Mouse (Mus musculus) CD4-positive, CD25-positive, alpha-beta regulatory T cell, adult 2 months (primary cell): ENCODE measurements at regions not wholly inside any gene's neighbourhood (a gene's known extent, or its start where the extent isn't known, plus 50 kb on each side); places are given as distances from the start of the nearest gene placed in this dataset.

Source experiments
- DNase-seq: peaks from one replicate; pipeline ENCODE4 v3.0.0-alpha.2; 2012; ENCODE audit warnings: low read depth, low spot score

GRCm38 (mm10) chr19:32881443-32881842 is 124.1 kb downstream of the Pten start:
- DNase-seq, result no peak

DNA sequence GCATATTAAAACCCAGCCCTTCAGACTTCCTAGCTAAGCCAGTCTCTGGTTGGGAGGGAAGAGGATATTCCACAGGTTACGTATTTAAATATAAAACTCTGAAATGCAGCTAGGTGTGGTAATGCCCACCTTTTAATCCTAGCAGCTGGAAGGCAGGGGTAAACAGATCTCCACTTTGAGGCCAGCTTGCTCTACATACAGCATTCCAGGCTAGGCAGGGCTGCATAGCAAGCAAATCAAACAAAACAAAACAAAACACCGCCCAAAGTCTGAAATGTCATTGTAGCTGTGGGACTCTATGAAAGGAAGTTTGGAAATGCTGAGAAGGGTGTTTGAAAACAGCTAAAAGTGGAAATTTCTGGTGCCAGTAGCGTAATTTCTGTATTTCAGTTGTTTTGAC is 127.0 kb downstream of the Pten start:
- DNase-seq, result no peak

GRCm38 (mm10) chr19:32885481-32886131 is 128.3 kb downstream of the Pten start:
- no peak for DNase-seq

GRCm38 (mm10) chr19:32887190-32887589 is 129.9 kb downstream of the Pten start:
- no peak for DNase-seq

- no peak for DNase-seq
Measured at GRCm38 (mm10) chr19:32888616-32889305, 131.5 kb downstream of the Pten start.

DNA sequence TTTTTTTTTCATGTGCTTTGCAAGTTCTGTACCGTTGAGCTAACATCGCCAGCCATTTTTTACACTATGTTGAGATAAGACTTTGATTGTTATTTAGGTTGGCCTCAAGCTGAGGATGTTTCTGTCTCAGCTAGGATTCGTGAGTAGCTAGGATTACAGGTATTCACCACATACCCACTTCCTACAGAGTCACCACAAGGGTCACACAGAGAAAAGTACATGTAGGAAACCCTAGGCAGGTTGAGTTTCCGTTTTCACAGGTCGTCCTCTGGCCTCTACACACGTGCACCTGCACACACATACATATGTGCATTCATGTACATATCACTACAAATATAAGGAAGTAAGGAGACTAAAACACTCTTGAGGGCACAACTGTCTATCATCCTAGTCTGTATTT is 133.5 kb downstream of the Pten start:
- no peak for DNase-seq

GRCm38 (mm10) chr19:32892469-32892868 is 135.2 kb downstream of the Pten start:
- DNase-seq, result no peak

GRCm38 (mm10) chr19:32903454-32904108 is 146.3 kb downstream of the Pten start:
- peak; percentile 7 for DNase-seq

DNA sequence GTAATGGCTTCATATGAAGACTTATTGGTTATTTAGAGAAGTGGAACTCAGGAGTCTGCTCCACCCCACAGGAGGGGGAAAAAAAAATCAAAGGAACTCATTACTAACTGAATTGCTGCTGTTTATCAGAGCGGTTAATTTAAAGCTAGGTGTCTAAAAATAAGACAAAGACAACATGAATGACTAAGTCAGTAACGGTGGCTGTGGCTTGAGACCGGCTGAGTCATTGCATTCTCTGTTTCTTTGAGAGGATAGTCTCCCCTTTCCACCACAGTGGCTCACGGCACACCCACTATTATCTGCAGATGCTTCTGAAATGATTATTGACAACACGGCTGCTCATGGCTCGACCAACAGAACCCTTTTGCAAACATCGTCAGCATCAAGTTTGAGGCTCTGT is 147.2 kb downstream of the Pten start:
- peak; percentile 28 for DNase-seq

GRCm38 (mm10) chr19:32905901-32906431 is 148.7 kb downstream of the Pten start:
- DNase-seq, result peak; percentile 56

GRCm38 (mm10) chr19:32906820-32907219 is 149.5 kb downstream of the Pten start:
- DNase-seq, result no peak

DNA sequence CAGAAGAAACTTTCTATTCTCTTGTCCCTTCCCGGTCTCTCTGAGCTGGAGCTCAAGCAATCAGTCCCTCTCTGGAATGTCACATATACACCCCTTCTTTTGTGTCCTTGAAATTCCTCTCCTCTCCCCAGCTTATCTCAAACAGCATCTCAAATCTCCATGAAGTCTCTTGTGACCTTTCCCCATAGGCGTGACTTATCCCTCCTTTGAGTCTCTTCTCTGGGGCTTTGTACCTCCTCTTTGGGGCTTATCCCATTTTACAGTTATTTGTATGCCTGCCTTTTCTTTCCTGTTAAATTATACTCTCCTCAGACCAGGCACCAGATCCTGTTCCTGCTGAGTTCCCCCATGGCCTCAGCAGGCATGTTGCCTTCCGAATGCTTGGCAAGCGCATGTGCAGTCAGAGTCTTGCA is 152.8 kb downstream of the Pten start:
- no peak for DNase-seq

- no peak for DNase-seq
Measured at GRCm38 (mm10) chr19:32912323-32912722, 155.0 kb downstream of the Pten start.

- DNase-seq, result no peak
Measured at GRCm38 (mm10) chr19:32916507-32917280, 159.4 kb downstream of the Pten start.

DNA sequence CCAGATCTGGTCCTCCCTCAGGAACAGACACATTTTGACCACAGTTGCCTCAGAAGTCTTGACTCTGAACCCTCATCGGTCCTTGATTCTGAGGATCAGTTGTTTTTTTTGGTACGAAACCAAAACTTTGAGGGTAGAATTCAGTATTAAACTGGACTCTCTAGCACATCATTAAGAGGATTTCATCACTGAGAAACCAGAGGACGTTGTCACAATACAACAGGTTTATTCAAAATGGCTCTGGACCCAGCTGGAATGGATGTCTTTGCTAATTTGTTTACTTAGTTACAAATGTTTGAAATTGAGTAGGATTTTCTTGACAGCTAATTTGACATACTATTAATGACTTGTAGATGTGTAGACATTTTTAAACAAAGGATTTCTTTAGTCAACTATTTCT is 163.7 kb downstream of the Pten start:
- no peak for DNase-seq

DNA sequence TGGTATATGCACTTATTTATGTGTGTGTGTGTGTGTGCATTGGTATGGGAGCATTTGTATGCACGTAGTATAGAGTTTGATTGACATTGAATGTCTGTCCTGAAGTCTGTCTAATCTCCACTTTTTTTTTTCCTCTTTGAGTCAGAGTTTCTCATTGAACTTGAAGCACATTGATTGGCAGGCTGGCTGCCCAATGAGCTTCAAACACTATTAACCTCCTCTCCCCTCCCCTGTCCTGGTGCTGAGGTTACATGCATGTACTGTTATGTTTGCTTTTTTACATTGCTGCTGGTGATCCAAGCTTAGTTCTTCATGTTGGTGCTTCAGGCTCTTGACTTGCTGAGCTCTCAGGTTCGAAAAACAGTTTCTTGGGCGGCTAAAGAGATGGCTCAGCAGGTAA is 166.6 kb downstream of the Pten start:
- DNase-seq, result no peak

GRCm38 (mm10) chr19:32925628-32926505 is 168.6 kb downstream of the Pten start:
- peak; percentile 27 for DNase-seq

DNA sequence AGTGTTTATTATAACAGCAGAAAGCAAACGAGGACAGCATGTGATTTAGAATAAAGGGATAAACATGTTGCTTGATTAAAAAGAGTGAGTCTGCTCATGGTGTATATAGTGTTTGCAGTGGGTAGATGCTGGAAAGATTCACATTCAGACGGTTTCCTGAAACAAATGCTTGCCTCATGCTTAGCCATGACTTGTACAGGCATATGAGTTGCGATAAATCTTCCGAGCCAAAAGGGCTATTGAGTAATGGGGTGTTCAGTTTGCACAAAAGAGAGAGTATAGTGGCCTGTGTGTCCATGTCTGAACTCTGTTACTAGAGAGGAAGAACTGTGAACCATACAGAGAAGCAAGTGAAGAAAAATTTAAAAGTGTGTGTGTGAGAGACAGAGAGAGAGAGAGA is 169.3 kb downstream of the Pten start:
- no peak for DNase-seq

DNA sequence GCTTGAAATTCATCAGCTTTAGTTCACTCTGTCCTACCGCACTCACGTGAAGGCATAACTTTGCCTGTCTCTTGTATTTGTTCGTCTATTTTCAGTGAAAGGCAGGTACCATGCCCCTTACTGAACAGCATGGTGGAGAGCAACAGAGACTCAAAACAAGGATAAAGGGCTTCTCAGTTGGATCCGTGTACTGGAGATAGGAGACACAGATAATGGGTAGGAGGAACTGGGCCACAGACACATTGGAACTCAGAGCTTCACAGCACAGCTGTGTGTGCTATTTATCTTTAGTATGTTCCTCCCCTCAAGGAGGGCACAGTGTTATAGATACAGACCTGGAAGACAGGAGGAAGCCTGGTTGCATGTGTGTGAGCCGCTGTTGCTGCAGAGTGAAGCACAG is 176.4 kb downstream of the Pten start:
- DNase-seq, result no peak

- peak; percentile 38 for DNase-seq
Measured at GRCm38 (mm10) chr19:32935638-32936037, 178.3 kb downstream of the Pten start.

- DNase-seq, result no peak
Measured at GRCm38 (mm10) chr19:32937591-32937990, 180.3 kb downstream of the Pten start.
